Mouse (Mus musculus) CH12.LX (cell line): ENCODE results near the gene Jagn1. TPM values are rescaled to one million over a fixed set of nuclear protein-coding genes. Genes with fewer than 3 reads are reported as not detected.

Experiments used
- DNase-seq: peaks from one replicate; pipeline ENCODE4 v3.0.0-alpha.2; 2013; ENCODE audit errors: extremely low read depth
- H3K27ac ChIP-seq: 2 replicates; pipeline ENCODE4 v1.5.1; 2012; ENCODE audit warnings: low read depth, mild to moderate bottlenecking, control low read depth, moderate library complexity; ENCODE audit not compliant: insufficient read depth
- H3K27me3 ChIP-seq: replicated peaks from 2 replicates; pipeline ENCODE3; 2012; ENCODE audit warnings: inconsistent platforms
- H3K36me3 ChIP-seq, 2 experiments: replicated peaks in 1 of 2; 2 replicates each; pipeline versions ENCODE3 to v1.6.1; 2012; ENCODE audit warnings: inconsistent platforms in 1 of 2, low read length in 1 of 2, mild to moderate bottlenecking in 1 of 2, mixed read lengths in 1 of 2, moderate library complexity in 1 of 2; ENCODE audit not compliant: control insufficient read depth in 1 of 2, insufficient read depth in 1 of 2
- H3K4me1 ChIP-seq, 2 experiments: 2 replicates each; pipeline ENCODE4 v1.6.1; 2012; ENCODE audit warnings: inconsistent platforms in 1 of 2, moderate library complexity in 1 of 2; ENCODE audit not compliant: insufficient read depth in 2 of 2, control insufficient read depth in 1 of 2
- H3K4me2 ChIP-seq: 2 replicates; pipeline ENCODE4 v1.6.1; 2012; ENCODE audit warnings: low read depth, mild to moderate bottlenecking, control low read depth; ENCODE audit not compliant: poor library complexity, insufficient read depth, severe bottlenecking
- H3K4me3 ChIP-seq, 3 experiments: fragments of 150-350 bp in 1 of 3; sonication (generic) in 1 of 3; replicated peaks in 1 of 3; 2 replicates each; pipeline versions ENCODE3 to v1.5.1; 2011 to 2012; ENCODE audit warnings: low read depth in 2 of 3, low read length in 2 of 3, mild to moderate bottlenecking in 2 of 3, moderate library complexity in 2 of 3, control low read depth in 1 of 3, improper control_type of control experiment in 1 of 3, inconsistent platforms in 1 of 3, mixed read lengths in 1 of 3; ENCODE audit not compliant: poor library complexity in 1 of 3
- H3K79me2 ChIP-seq: replicated peaks from 2 replicates; pipeline ENCODE4 v1.6.1; 2012; ENCODE audit warnings: mild to moderate bottlenecking, moderate library complexity; ENCODE audit not compliant: control insufficient read depth, poor library complexity, insufficient read depth, severe bottlenecking; ENCODE audit errors: extremely low read depth
- H3K9ac ChIP-seq: 2 replicates; pipeline ENCODE4 v1.6.1; 2012; ENCODE audit warnings: low read depth, mild to moderate bottlenecking, control low read depth, moderate library complexity; ENCODE audit not compliant: insufficient read depth
- H3K9me3 ChIP-seq: replicated peaks from 2 replicates; pipeline ENCODE3; 2012; ENCODE audit warnings: low read length, inconsistent platforms, mixed read lengths
- CHD1 ChIP-seq: IDR thresholded peaks from 2 replicates; pipeline ENCODE4 v1.6.1; 2012; ENCODE audit warnings: low read depth, low read length, improper control_type of control experiment, inconsistent platforms
- CHD2 ChIP-seq: IDR thresholded peaks from 2 replicates; pipeline ENCODE4 v1.6.1; 2011; ENCODE audit warnings: low read length, improper control_type of control experiment
- ELF1 ChIP-seq: IDR thresholded peaks from 2 replicates; pipeline ENCODE4 v1.6.1; 2014; ENCODE audit warnings: low read depth, mild to moderate bottlenecking, inconsistent platforms, low read length, improper control_type of control experiment
- GABPA ChIP-seq: IDR thresholded peaks from 2 replicates; pipeline ENCODE4 v1.6.1; 2012; ENCODE audit warnings: low read depth, low read length, improper control_type of control experiment, inconsistent platforms; ENCODE audit not compliant: insufficient replicate concordance
- HCFC1 ChIP-seq: IDR thresholded peaks from 2 replicates; pipeline ENCODE4 v1.6.1; 2012; ENCODE audit warnings: low read depth, mild to moderate bottlenecking, inconsistent platforms, low read length, improper control_type of control experiment
- MAFK ChIP-seq: IDR thresholded peaks from 2 replicates; pipeline ENCODE4 v1.6.1; 2011; ENCODE audit warnings: low read length, improper control_type of control experiment; ENCODE audit not compliant: insufficient replicate concordance
- MAX ChIP-seq: IDR thresholded peaks from 2 replicates; pipeline ENCODE4 v1.6.1; 2011; ENCODE audit warnings: low read length, improper control_type of control experiment
- MEF2A ChIP-seq: IDR thresholded peaks from 2 replicates; pipeline ENCODE4 v1.6.1; 2014; ENCODE audit warnings: low read depth, mild to moderate bottlenecking, inconsistent platforms, low read length, improper control_type of control experiment, borderline replicate concordance
- MYC ChIP-seq: IDR thresholded peaks from 2 replicates; pipeline ENCODE4 v1.6.1; 2011; ENCODE audit warnings: low read depth, mild to moderate bottlenecking, improper control_type of control experiment, low read length
- NELFE ChIP-seq: IDR thresholded peaks from 2 replicates; pipeline ENCODE4 v1.6.1; 2011; ENCODE audit warnings: low read depth, low read length, improper control_type of control experiment
- NRF1 ChIP-seq: IDR thresholded peaks from 2 replicates; pipeline ENCODE4 v1.6.1; 2014; ENCODE audit warnings: low read depth, mild to moderate bottlenecking, inconsistent platforms, low read length, improper control_type of control experiment, moderate library complexity
- PAX5 ChIP-seq: IDR thresholded peaks from 2 replicates; pipeline ENCODE4 v1.6.1; 2012; ENCODE audit warnings: low read length, inconsistent platforms, mixed read lengths
- POLR2AphosphoS2 ChIP-seq: IDR thresholded peaks from 2 replicates; pipeline ENCODE4 v1.6.1; 2011; ENCODE audit warnings: low read depth, low read length, improper control_type of control experiment
- SMC3 ChIP-seq: IDR thresholded peaks from 2 replicates; pipeline ENCODE4 v1.6.1; 2011; ENCODE audit warnings: low read depth, low read length, improper control_type of control experiment
- TCF12 ChIP-seq: IDR thresholded peaks from 2 replicates; pipeline ENCODE4 v1.6.1; 2014; ENCODE audit warnings: low read depth, mild to moderate bottlenecking, inconsistent platforms, low read length, improper control_type of control experiment
- UBTF ChIP-seq: IDR thresholded peaks from 2 replicates; pipeline ENCODE4 v1.6.1; 2012; ENCODE audit warnings: low read depth, mild to moderate bottlenecking, inconsistent platforms, low read length, improper control_type of control experiment, moderate library complexity
- USF1 ChIP-seq: IDR thresholded peaks from 2 replicates; pipeline ENCODE4 v1.6.1; 2014; ENCODE audit warnings: low read depth, mild to moderate bottlenecking, inconsistent platforms, low read length, improper control_type of control experiment
- ZC3H11A ChIP-seq: IDR thresholded peaks from 2 replicates; pipeline ENCODE4 v1.6.1; 2012; ENCODE audit warnings: low read depth, mild to moderate bottlenecking, inconsistent platforms, low read length, improper control_type of control experiment
- ZMIZ1 ChIP-seq: IDR thresholded peaks from 2 replicates; pipeline ENCODE4 v1.6.1; 2012; ENCODE audit warnings: low read depth, mild to moderate bottlenecking, inconsistent platforms, low read length, improper control_type of control experiment
- ZNF384 ChIP-seq: IDR thresholded peaks from 2 replicates; pipeline ENCODE4 v1.6.1; 2012; ENCODE audit warnings: low read depth, low read length, improper control_type of control experiment, inconsistent platforms
- dilution Hi-C: fragments of 300-500 bp; cut with MboI; formaldehyde crosslinking; loops from 2 replicates; pipeline ENCODE4 v1.14.3; 2020; ENCODE audit warnings: low sequenced_read_pairs; ENCODE audit not compliant: extremely low pct_unique_long_range_greater_than_20kb, extremely low pct_ligation_motif_present
- in situ Hi-C: fragments of 300-500 bp; cut with MboI; formaldehyde crosslinking; loops from 3 replicates; pipeline ENCODE4 v1.14.3; 2019; ENCODE audit warnings: low sequenced_read_pairs, low pct_ligation_motif_present, low pct_unique_long_range_greater_than_20kb, mixed read lengths
- polyA plus RNA-seq: library from polyadenylated mRNA; unstranded; fragments of >175 nt; gene quantifications from 2 replicates; pipeline ENCODE4 v1.2.1, GENCODE M21; 2012; ENCODE audit warnings: low read depth; ENCODE audit not compliant: insufficient read length
- total RNA-seq, 2 experiments: library from RNA; depleted of rRNA; stranded (reverse); fragments of 300-350 nt in 1 of 2; fragments of >200 nt in 1 of 2; gene quantifications; 2 replicates each; pipeline ENCODE4 v1.2.3; 2012 to 2014

Gene Jagn1
- total and polyA plus RNA-seq, 3 experiments = 69.2 to 106 (median 88.3) TPM

- dilution Hi-C loops (no loop called here), in situ Hi-C loops (no loop called here)
- Histone ChIP-seq H3K27ac (no peak overlapping the region), H3K9ac (no peak overlapping the region), H3K4me3 (no peak overlapping the region), H3K27me3 (peaks cover 58% of the 10 kb centered on the region), H3K4me1 (peaks cover 2 to 3% of the 10 kb centered on the region in 2 experiments; a peak in 3 of 4 replicates), H3K79me2 (no peaks in the 10 kb centered on the region), H3K4me2 (no peak overlapping the region), H3K9me3 (no peaks in the 10 kb centered on the region), H3K36me3 (no peaks in the 10 kb centered on the region)
- TF ChIP-seq TCF12 (no peak), CHD2 (no peak), MAFK (no peak), UBTF (no peak), SMC3 (no peak), HCFC1 (no peak)
- DNase-seq = no peak
Measured at GRCm38 (mm10) chr6:113473715-113474114, 31.3 kb downstream of the Jagn1 start.

- H3K9me3 ChIP-seq = peaks cover under 1% of the 10 kb centered on the region
- peaks cover 0 to 2% of the 10 kb centered on the region in 2 experiments; a peak in 3 of 4 replicates for H3K4me1 ChIP-seq
- no peak overlapping the region for H3K4me2 ChIP-seq
- H3K27me3 ChIP-seq = peaks cover 44% of the 10 kb centered on the region
- no peaks in the 10 kb centered on the region for H3K36me3 ChIP-seq
- no peak overlapping the region for H3K4me3 ChIP-seq
- dilution Hi-C loops = no loop called here
- no peak for TF ChIP-seq PAX5
- TF ChIP-seq NELFE = no peak
- no peak for TF ChIP-seq MEF2A
- TF ChIP-seq ZC3H11A = no peak
- TF ChIP-seq CHD1 = no peak
- no peak for TF ChIP-seq ZNF384
- TF ChIP-seq MAX = no peak
- TF ChIP-seq ZMIZ1 = no peak
- no peak for TF ChIP-seq TCF12
- TF ChIP-seq USF1 = no peak
- TF ChIP-seq MYC = no peak
- TF ChIP-seq NRF1 = no peak
- no peak for TF ChIP-seq GABPA
- no peak for TF ChIP-seq POLR2AphosphoS2
- no peak for TF ChIP-seq ELF1
- H3K79me2 ChIP-seq = no peaks in the 10 kb centered on the region
- no peak overlapping the region for H3K27ac ChIP-seq
- in situ Hi-C loops = no loop called here
- no peak overlapping the region for H3K9ac ChIP-seq
- no peak for DNase-seq
Measured at GRCm38 (mm10) chr6:113477353-113477752, 35.0 kb downstream of the Jagn1 start.
